Mouse (Mus musculus): Measurements from ENCODE around the gene Phf1. TPM values are rescaled to one million over a fixed set of nuclear protein-coding genes. Genes with fewer than 3 reads are reported as not detected.

Gene Phf1
- total RNA-seq, 1 experiment from 2014 or later = 8.3 TPM

Other genes with a start within 250 kb of the Phf1 start
- 45.1 and 66.0 TPM in 2 replicates for gene Crebrf, start 217.4 kb upstream of the Phf1 start, total RNA-seq (2017)
- gene Bnip1, start 152.0 kb upstream of the Phf1 start, total RNA-seq (2017) = 27.1 and 54.0 TPM in 2 replicates
- not detected in 2 replicates for gene Nkx2-5, start 88.0 kb upstream of the Phf1 start, total RNA-seq (2017)
- gene Kifc5b, start 16.0 kb upstream of the Phf1 start, total RNA-seq (2017) = 4.9 and 16.0 TPM in 2 replicates
- gene Cuta, start 6.5 kb downstream of the Phf1 start, total RNA-seq (2017) = 40.2 and 52.0 TPM in 2 replicates
- gene Syngap1, start 8.2 kb downstream of the Phf1 start, total RNA-seq (2017) = 3.9 and 9.6 TPM in 2 replicates
- gene Zbtb9, start 40.1 kb downstream of the Phf1 start, total RNA-seq (2017) = 27.6 and 27.8 TPM in 2 replicates
- 31.1 and 42.1 TPM in 2 replicates for gene Bak1, start 96.0 kb downstream of the Phf1 start, total RNA-seq (2017)
- 13.2 and 13.3 TPM in 2 replicates for gene Itpr3, start 124.3 kb downstream of the Phf1 start, total RNA-seq (2017)
- gene Uqcc2, start 200.9 kb downstream of the Phf1 start, total RNA-seq (2017) = 97.7 and 113 TPM in 2 replicates
- not detected in 2 replicates for gene Ip6k3, start 234.7 kb downstream of the Phf1 start, total RNA-seq (2017)

All from hematopoietic stem cell, adult 5-6 weeks (primary cell).